Comparison of ENCODE assay signal across 8 mouse cellular contexts in the genomic region with DNA sequence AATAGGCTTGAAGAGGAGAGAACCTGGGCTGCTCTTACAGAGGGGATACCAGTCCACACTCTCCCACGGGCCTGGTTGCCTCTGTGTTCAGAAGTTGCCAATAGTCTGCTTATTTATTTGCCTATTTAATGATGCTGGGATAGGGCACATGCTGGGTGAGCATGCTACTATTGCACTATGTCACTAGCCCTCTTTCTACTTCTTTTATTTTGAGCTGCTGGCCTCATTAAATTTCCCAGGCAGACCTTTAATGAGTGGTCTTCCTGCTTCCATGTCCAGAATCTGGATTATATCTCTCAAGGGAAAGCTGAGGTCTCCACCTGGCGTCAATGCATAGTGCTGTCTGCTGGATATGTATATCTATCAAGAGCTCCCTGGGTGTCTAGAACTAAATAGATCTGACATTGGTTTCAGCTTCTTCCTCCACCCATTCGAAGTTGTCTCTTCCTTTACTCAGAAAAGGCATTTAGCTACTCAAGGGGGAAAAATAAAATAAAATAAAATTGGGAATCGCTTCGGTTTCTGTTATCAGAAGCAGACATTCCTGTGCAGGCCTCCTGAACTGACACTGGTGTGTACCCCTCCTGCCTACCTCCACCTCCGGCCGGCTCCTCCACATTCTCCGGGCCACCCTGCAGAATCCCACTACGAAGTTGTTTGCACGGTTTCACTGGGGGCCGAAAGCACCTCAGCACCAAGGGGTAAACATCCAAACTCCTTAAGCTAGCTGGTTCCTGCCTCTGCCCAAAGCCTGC. TPM values are rescaled to one million over a fixed set of nuclear protein-coding genes. Genes with fewer than 3 reads are reported as not detected.
DNase-seq lines count a peak whose midpoint lies in the region; ATAC-seq and TF ChIP-seq lines count a peak whose summit lies in the region.

No protein-coding gene starts in this region.

- intact Hi-C loops in left cerebral cortex, adult 2 months (cut with DNase I) = no loop called here
- intact Hi-C loops in left cerebral cortex, postnatal 36 days (cut with DNase I) = loop anchor here (5.0 kb wide), 1 partner anchor 64 kb away; no protein-coding TSS in a partner anchor

- peaks cover 19% of the 10 kb centered on the region for H3K4me1 ChIP-seq in intestine, embryonic 14.5 days (replicated peaks; ENCODE audit: control insufficient read depth, insufficient read depth, low read length)
- peaks cover 20% of the 10 kb centered on the region for H3K4me1 ChIP-seq in neural tube, embryonic 15.5 days

- peak overlapping the region; percentile 80 for H3K27ac ChIP-seq in left cerebral cortex, adult 2 months
- peak overlapping the region; percentile 30; the same call in 1 of the 2 replicates for H3K27ac ChIP-seq in intestine, embryonic 14.5 days (ENCODE audit: low read depth)
- peak overlapping the region; percentile 79 for H3K27ac ChIP-seq in neural tube, embryonic 15.5 days (replicated peaks)

- H3K9me3 ChIP-seq in intestine, embryonic 14.5 days (ENCODE audit: control insufficient read depth, low read length) = no peaks in the 10 kb centered on the region
- H3K9me3 ChIP-seq in neural tube, embryonic 15.5 days (replicated peaks) = no peaks in the 10 kb centered on the region

- DNase-seq in left cerebral cortex, adult 2 months (ENCODE audit: extremely low spot score in 1 of 2, low spot score in 2 of 2) = no peak
- DNase-seq in left cerebral cortex, postnatal 36 days (ENCODE audit: low spot score in 2 of 2) = no peak
- peak; percentile 13 for DNase-seq in c-Kit-positive CD71-positive TER-119-negative erythroid progenitor cells, embryonic 14.5 days (ENCODE audit: low read depth)
- peak; percentile 62 for DNase-seq in intestine, embryonic 14.5 days (ENCODE audit: low spot score)
- DNase-seq in ovary, postnatal 14 days (ENCODE audit: low spot score) = no peak
- DNase-seq in layer of hippocampus, adult 11-12 months (ENCODE audit: low spot score) = no peak
- no peak for DNase-seq in adrenal gland, postnatal 10 days

- TF ChIP-seq CTCF in left cerebral cortex, adult 2 months (IDR thresholded peaks at IDR 0.05) = peak; percentile 30; the same call in 1 of the 2 replicates

- H3K4me2 ChIP-seq in intestine, embryonic 14.5 days (ENCODE audit: low read length) = peak overlapping the region; percentile 79
- H3K4me2 ChIP-seq in neural tube, embryonic 15.5 days = peak overlapping the region; percentile 84

- peaks cover 1% of the 10 kb centered on the region; the same call in 1 of the 2 replicates for H3K36me3 ChIP-seq in intestine, embryonic 14.5 days (ENCODE audit: control insufficient read depth, insufficient read depth, low read length)
- no peaks in the 10 kb centered on the region for H3K36me3 ChIP-seq in neural tube, embryonic 15.5 days

- H3K9ac ChIP-seq in intestine, embryonic 14.5 days (ENCODE audit: low read length) = peak overlapping the region; percentile 71; the same call in 1 of the 2 replicates
- H3K9ac ChIP-seq in neural tube, embryonic 15.5 days (replicated peaks) = peak overlapping the region; percentile 57

- ATAC-seq in intestine, embryonic 14.5 days (replicated peaks; ENCODE audit: low FRiP score, low TSS enrichment, low read depth) = no peak; the same call in 1 of the 2 replicates
- ATAC-seq in neural tube, embryonic 15.5 days (ENCODE audit: low FRiP score) = peak; percentile 68

- H3K4me3 ChIP-seq in left cerebral cortex, adult 2 months = peak overlapping the region; percentile 64
- peak overlapping the region; percentile 62 for H3K4me3 ChIP-seq in intestine, embryonic 14.5 days (ENCODE audit: low read depth, low read length)
- H3K4me3 ChIP-seq in neural tube, embryonic 15.5 days (replicated peaks) = peak overlapping the region; percentile 65

- H3K27me3 ChIP-seq in intestine, embryonic 14.5 days (replicated peaks; ENCODE audit: control insufficient read depth, insufficient read depth, low read length) = no peaks in the 10 kb centered on the region
- no peaks in the 10 kb centered on the region for H3K27me3 ChIP-seq in neural tube, embryonic 15.5 days (replicated peaks)

- WGBS in intestine, embryonic 14.5 days = 11% methylated on average over 11 of the region's 11 CpGs
- 13% methylated on average over 11 of the region's 11 CpGs for WGBS in neural tube, embryonic 15.5 days

RNA-seq across cellular contexts. Expression of a gene that starts 0.5 kb away (rescaled TPM):
- total RNA-seq in left cerebral cortex, adult 2 months (2021) = 1 to 10 TPM; 6.8 to 7.4 TPM
- total RNA-seq in left cerebral cortex, postnatal 36 days (2021) = 1 to 10 TPM; 7.4 to 9.2 TPM
- 37.0 and 37.1 TPM in 2 replicates for polyA plus RNA-seq in intestine, embryonic 14.5 days (2014; fragmentation: Nextera tagmentation; extraction: Ambion mirVana)
- 5.8 and 18.3 TPM in 2 replicates for polyA plus RNA-seq in neural tube, embryonic 15.5 days (2015; fragmentation: Nextera tagmentation; extraction: Ambion mirVana)
- total RNA-seq in adrenal gland, postnatal 10 days (2021) = 10 to 100 TPM; 30.1 to 35.2 TPM

RNA-seq across cellular contexts. Expression of a gene that starts 46.5 kb away (rescaled TPM):
- under 1 TPM; 0.29 to 0.40 TPM for total RNA-seq in left cerebral cortex, adult 2 months (2021)
- under 1 TPM; 0.12 to 0.23 TPM for total RNA-seq in left cerebral cortex, postnatal 36 days (2021)
- polyA plus RNA-seq in intestine, embryonic 14.5 days (2014; fragmentation: Nextera tagmentation; extraction: Ambion mirVana) = 1.2 and 1.6 TPM in 2 replicates
- polyA plus RNA-seq in neural tube, embryonic 15.5 days (2015; fragmentation: Nextera tagmentation; extraction: Ambion mirVana) = 0.27 and 2.2 TPM in 2 replicates
- total RNA-seq in adrenal gland, postnatal 10 days (2021) = 1 to 10 TPM in 1 of 2 experiments, under 1 TPM in 1; 0.72 to 1.5 TPM

Comparison
In these comparisons a context has a peak if more than half of its experiments do, and no peak if none do; other contexts are left out.
1. DNase-seq: peak in c-Kit-positive CD71-positive TER-119-negative erythroid progenitor cells, embryonic 14.5 days (single experiment) and intestine, embryonic 14.5 days (single experiment); none in left cerebral cortex, adult 2 months (0 of 2), left cerebral cortex, postnatal 36 days (0 of 2), ovary, postnatal 14 days (single experiment), layer of hippocampus, adult 11-12 months (single experiment) and adrenal gland, postnatal 10 days (single experiment).
2. H3K27ac ChIP-seq: peak in every context shown above with its lines; median percentile 80 in left cerebral cortex, adult 2 months; 79 in neural tube, embryonic 15.5 days; 30 in intestine, embryonic 14.5 days.
3. Peak in every context shown above with its lines, with median percentiles within 50 percentile points of each other: H3K4me3 ChIP-seq.